Mouse (Mus musculus) T-cell, adult 2 months (primary cell): ENCODE measurements around the gene Naaladl1.
A peak's percentile ranks its signal among the peaks of the same experiment; 100 is the strongest.

Source experiments
- DNase-seq: peaks from one replicate; pipeline ENCODE4 v3.0.0; 2022; ENCODE audit warnings: low spot score

Naaladl1 gene

GRCm38 (mm10) chr19:6105586-6105985, at the start of gene Naaladl1:
TSS of gene Naaladl1 (plus strand) at chr19:6105782.
- DNase-seq = no peak

DNA sequence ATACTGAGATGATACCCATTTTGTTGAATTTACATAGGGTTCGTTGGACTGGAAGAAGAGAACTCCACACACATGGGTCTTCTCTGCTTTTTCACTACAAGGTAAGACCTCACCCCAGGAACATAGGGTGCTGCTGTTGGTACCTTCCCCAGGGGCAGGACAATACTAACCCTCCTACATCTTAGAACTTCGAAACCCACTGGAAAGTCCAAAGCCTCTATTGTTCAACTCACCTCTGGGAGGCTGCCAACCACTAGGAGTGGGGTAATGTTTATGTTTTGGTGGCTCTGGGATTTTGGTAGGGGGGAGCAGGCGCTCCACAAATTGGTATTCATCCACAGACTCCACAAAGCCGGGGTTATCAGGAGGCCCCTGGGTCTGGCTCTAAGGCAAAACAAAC, 48.9 kb upstream of the Naaladl1 start:
- DNase-seq = no peak

GRCm38 (mm10) chr19:6057313-6058096, 48.1 kb upstream of the Naaladl1 start, which contains the start of the genes Mrpl49 and Fau:
TSS of gene Mrpl49 (minus strand) at chr19:6057785.
TSS of gene Fau (plus strand) at chr19:6057844.
- peak; percentile 99 for DNase-seq

GRCm38 (mm10) chr19:6058513-6058912, 47.1 kb upstream of the Naaladl1 start:
- DNase-seq = no peak

DNA sequence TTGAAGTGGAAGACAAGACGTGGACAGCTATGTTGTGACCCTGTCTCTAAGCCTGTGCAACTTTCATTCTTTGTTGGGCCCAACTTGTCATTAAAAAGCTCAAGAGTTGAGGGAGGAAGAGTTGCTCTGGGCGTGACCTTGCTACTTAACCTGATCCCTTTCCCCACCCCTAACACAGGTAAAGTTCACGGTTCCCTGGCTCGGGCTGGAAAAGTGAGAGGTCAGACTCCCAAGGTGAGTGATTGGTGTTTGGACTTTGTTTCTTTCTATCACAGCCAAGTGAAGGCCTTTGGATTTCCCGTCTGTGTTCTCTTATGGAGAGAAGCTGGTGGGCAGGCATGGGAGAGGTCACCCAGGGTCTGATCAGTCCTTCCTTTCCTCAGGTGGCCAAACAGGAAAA, 46.6 kb upstream of the Naaladl1 start:
- no peak for DNase-seq

DNA sequence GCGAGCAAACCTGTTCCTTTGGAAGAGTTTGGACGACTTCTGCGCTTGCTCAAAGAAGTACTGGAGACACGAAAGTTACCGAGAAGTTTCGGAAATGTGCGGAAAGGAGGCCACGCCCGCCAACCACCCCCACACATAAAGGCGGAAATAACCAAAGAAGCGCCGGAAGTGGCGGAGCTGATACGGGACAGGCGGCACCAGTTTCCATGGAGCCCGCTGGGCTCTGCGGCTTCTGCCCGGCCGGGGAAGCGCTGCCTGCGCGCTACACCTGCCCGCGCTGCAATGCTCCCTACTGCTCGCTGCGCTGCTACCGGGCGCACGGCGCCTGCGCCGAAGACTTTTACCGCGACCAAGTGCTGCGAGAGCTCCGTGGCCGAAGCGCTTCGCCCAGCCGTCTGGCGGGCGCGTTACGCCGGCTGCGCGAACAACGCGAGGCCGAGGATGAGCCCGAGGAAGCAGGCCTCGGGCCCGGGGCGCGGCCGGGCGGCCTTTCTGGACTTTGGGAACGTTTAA, 44.5 kb upstream of the Naaladl1 start, which contains the start of gene Znhit2:
Gene Znhit2, plus strand, starts transcription at position 172 of the 513 bp plus-strand sequence.
- DNase-seq = peak; percentile 96

GRCm38 (mm10) chr19:6061641-6062302, 43.8 kb upstream of the Naaladl1 start:
- peak; percentile 49 for DNase-seq

- DNase-seq = no peak
These were observed 43.2 kb upstream of the Naaladl1 start for GRCm38 (mm10) chr19:6062418-6062817.

DNA sequence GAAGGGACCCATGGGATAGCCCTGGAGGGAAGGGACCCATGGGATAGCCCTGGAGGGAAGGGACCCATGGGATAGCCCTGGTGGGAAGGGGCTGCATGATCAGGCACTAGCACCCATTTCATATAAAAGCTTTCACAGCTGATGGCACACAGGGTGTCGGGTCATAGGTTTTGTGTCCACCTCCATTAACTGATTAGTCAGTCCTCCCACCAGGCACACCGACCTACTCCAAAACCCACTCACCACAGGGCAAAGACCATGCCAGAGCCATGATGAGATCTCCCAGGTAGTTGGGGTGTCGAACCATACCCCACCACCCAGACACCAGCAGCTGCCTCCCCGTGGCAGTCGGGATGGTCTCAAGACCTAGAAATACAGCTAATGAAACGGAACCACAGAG, 42.5 kb upstream of the Naaladl1 start:
- no peak for DNase-seq

GRCm38 (mm10) chr19:6066571-6066970, 39.0 kb upstream of the Naaladl1 start:
- no peak for DNase-seq

- DNase-seq = peak; percentile 84
These were observed 38.4 kb upstream of the Naaladl1 start for GRCm38 (mm10) chr19:6067011-6067723.

DNA sequence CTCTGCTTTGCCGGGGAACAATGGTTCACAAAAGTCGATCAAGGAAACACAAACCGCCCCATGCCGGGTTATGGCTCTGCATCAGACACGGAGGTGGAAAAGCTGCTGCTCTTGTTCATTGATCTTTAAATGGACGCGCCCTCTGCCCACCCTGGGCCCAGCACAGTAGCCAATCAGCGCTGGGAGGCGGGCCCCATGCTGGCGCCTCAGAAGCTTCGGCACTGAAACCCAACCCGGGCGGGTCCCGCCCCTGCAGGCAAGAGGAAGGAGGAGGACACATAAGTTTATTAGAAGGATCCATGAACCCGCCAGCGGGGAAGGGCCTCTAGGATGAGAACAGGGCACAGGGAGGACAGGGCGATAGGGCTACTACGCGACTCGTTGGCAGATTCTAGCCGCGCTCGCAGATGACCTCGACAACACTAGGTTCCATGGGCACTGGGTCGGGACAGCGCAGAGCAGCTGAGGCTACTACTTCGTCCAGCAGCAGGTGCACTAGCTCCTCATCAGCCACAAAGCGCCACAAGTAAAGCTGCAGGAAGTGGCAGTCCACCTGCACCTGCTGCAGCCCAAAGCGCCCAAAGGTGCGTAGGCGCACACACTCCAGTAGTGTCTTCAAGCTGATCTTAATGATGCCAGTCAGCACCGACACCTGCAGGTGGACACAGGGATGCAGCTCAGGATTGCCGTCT, 37.7 kb upstream of the Naaladl1 start, which contains the start of gene Tm7sf2:
Gene Tm7sf2, minus strand, starts transcription at position 650 of the 692 bp plus-strand sequence.
- DNase-seq = peak; percentile 91

- DNase-seq = no peak
These were observed 36.6 kb upstream of the Naaladl1 start for GRCm38 (mm10) chr19:6068951-6069350.

DNA sequence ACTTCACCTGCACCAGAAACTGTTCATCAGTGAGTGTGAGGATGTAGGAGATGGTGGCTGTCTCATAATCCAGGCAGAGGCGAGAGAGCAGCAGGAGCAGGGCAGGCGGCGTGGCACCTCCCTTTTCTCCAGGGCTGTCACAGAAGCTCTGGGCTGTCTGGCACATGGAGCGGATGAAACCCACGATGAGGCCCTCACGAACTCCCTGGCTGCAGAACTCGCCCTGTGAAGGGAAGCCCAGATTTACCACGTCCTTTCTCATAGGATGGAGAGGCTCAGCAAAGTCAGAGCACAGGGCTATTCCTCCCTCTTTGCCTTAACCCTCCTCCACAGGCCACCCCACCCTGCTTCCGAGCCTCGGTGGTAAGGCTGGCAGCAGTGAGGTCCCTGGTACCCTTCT, 35.7 kb upstream of the Naaladl1 start:
- no peak for DNase-seq

- DNase-seq = no peak
These were observed 34.9 kb upstream of the Naaladl1 start for GRCm38 (mm10) chr19:6070571-6071250.

GRCm38 (mm10) chr19:6071261-6071660, 34.3 kb upstream of the Naaladl1 start:
- no peak for DNase-seq

DNA sequence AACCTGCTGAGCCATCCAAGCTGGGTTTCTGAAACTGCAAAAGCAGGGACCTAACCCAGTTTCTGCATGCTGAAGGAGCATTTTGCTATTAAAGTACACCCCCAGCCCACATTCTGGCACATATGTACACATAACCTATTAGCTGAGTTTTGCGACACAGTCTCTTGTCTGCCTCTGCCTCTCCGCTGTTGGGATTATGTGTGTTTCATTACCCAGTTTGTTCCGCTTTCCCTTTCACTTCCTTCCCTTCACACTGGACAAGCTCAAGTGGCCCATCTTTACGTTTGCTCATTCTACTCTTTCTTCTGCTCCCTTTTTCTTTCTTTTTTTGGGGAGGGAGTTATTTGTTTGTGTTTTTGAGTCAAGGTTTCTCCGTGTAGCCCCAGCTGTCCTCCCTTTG, 31.7 kb upstream of the Naaladl1 start:
- no peak for DNase-seq

DNA sequence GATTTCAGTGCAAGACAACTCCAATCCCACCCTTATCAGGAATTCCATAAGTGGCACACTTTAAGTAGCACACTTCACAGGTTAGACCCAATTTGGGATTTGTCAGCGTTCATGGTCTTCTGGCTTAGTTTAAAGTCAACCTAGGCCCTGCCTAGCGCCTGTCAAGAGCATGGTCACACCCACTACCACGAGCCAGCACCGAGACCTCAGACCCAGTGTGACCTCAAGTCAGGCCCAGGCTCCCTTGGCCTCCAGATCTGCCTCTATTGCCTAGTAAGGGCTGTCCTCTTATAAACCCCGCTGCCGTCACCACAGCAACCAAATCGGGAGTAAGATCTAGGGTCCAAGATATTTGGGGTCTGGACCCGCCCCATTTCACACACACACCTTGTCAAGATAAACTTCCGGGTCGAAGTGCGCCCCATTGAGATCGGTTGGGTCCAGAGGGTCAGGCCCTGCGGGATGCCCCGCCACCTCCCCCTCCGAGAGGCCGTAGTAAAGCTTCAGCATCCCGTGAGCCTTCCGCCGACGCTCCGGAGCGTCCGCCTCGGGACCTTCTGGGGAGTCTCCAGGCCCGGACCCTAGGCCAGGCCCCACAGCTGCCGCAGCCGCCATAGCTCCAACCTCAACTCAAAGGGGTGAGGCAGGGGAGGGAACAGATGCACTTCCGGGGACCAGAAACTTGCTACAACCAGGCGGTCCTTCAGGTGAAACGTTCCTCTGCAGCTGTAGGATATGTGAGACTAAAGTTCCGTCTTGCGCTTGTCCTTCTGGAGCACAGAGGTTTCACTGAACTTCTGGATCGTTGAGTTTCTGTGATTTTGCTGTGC, 28.8 kb upstream of the Naaladl1 start, which contains the start of gene Vps51:
Gene Vps51, minus strand, starts transcription at position 668 of the 830 bp plus-strand sequence.
- peak; percentile 88 for DNase-seq

DNA sequence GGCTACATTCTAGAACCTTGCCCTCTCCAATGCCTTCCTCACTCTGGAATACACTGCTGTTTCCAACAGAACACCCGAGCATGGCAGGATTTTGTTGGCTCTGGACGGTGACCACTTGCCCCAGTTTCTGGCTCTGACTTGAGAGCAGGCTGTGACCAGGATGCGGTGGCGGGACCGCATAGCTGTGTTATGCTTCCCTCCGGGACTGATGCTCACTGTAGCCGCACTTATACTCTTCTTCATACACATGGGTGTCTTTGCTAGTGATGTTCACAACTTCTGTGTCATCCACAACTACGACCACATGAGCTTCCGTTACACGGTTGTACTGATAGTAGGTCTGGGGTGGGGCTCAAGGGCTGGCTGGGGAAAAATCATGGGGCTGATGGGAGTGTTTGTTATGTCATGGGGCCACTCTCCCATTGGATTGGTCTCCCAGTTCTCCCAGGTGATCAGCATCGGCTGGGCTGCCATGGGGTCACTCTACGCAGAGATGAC, 25.6 kb upstream of the Naaladl1 start, which contains the start of gene Tmem262:
Gene Tmem262, plus strand, starts transcription at position 51 of the 498 bp plus-strand sequence.
- no peak for DNase-seq

DNA sequence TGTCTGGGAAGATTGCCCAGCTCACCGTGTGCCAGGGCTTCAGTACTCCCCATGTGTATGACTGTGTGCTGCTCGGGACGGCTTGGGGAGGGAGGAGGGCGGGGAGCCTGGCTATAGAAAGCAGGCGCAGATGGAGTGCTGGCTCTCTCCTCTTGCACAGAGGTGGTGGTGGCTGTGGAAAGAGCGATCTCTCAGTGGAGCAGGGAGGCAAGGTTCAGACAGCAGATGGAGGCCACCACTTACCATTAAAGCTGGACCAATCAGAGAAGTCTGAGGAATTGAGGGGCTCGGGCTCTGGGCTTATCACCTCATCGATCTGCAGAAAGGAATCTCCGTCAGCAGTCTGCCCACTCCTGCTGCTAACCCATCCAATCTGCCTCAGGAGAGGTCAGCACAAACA, 23.4 kb upstream of the Naaladl1 start, which contains the start of gene Gm28374:
Gene Gm28374, minus strand, starts transcription at position 101 of the 400 bp plus-strand sequence.
- DNase-seq = no peak
